Mouse (Mus musculus) granulocyte monocyte progenitor cell, adult 5-6 weeks (primary cell): ENCODE results near the gene Gm28635. TPM values are rescaled to one million over a fixed set of nuclear protein-coding genes. Genes with fewer than 3 reads are reported as not detected.

ENCODE experiments used
- ATAC-seq: replicated peaks from 2 replicates; pipeline ENCODE4 v1.8.0; 2016; ENCODE audit warnings: mild to moderate bottlenecking, moderate TSS enrichment, inconsistent platforms; ENCODE audit not compliant: poor library complexity, severe bottlenecking
- total RNA-seq, 2 experiments: library from RNA; stranded (forward) in 1 of 2; stranded (reverse) in 1 of 2; fragments of 200-712, 200-1000 nt in 1 of 2; fragments of >200 nt in 1 of 2; fragmentation: Nextera tagmentation in 1 of 2; gene quantifications; 2 replicates each; pipeline ENCODE4 v1.2.3; 2014 to 2017

Gene Gm28635
- total RNA-seq, 2 experiments from 2014 or later, result not detected

DNA sequence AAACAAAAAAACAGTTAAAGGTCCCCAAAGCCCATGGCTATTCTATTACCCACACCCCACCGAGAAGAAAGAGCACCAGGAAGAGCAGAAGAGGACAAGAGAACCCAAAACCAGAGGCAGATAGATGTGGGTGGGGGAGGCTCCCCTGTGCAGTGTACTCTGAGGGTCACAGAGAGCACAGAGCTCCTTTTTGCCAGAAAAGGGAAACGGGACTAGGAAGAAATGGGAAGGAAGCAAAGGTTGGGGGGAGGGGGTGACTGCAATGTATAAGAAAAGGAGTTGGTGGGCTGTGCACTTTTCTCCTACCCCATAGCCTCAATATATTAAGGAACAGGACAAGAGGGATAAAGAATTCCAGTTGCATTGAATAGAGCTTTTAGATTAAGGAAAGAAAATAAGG, 76.9 kb downstream of the Gm28635 start:
- peak; percentile 76 for ATAC-seq

GRCm38 (mm10) chr2:84599270-84599888, 78.5 kb downstream of the Gm28635 start:
- no peak for ATAC-seq

DNA sequence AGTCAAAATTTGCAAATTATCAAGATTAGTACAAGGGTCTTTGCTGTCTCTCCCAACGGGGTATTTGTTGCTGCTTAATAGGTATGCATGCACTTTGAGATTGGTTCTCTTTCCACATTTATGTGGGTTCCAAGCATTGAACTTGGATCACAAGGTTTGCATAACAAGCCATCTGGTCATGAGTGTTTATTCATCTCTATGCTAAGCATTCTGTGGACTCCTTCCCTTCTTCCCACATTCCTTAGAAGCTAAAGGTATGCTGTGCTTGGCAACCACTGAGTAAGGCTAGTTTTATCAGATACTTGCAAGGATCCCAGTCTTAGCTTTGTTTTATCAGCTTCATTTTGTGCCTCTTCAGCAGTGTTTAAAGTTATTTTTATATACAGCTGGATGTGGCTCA, 80.7 kb downstream of the Gm28635 start:
- no peak for ATAC-seq

DNA sequence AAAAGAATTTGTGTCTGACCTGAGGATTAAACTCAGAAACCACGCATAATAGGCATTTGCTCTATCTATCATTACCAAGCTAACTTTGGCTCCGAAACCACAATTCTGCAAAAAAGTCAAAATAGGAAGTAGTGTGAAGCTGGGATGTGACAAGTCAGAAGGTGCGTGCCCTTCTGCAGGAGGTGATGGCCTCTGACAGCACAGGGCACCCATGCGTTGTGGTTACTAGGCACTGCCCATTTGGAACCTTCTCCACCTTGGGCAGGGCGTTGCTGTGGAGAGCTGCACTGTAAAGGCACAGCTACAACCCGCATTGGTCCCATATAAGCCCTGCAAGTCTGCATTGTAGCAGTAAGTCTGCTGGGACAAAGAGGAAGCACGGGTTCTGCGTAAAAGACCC, 85.0 kb downstream of the Gm28635 start:
- ATAC-seq, result peak; percentile 89

GRCm38 (mm10) chr2:84585700-84586099, 92.1 kb downstream of the Gm28635 start:
- no peak for ATAC-seq

GRCm38 (mm10) chr2:84582286-84582685, 95.6 kb downstream of the Gm28635 start:
- no peak for ATAC-seq

GRCm38 (mm10) chr2:84581208-84581607, 96.6 kb downstream of the Gm28635 start:
- ATAC-seq, result peak; percentile 40

GRCm38 (mm10) chr2:84579311-84579710, 98.5 kb downstream of the Gm28635 start:
- no peak for ATAC-seq

DNA sequence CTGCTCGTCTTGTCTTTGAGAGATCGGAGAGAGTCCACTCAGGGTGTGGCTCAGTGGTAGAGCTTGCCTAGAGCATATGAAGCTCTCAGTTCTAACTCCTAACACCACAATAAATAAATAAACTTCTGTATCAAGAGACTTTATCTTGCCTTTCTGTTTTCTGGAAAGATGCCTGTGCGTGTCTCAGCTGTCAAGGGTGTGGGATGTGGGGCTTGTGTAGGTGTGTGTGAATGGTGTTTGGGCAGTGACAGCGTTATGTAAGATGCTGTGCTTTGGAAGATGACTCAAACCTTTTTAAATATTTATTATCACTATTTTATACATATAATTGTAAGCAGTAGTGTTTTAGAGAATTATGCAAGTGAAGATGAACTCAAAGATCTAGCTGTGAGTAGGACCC, 103.7 kb downstream of the Gm28635 start:
- ATAC-seq, result no peak

DNA sequence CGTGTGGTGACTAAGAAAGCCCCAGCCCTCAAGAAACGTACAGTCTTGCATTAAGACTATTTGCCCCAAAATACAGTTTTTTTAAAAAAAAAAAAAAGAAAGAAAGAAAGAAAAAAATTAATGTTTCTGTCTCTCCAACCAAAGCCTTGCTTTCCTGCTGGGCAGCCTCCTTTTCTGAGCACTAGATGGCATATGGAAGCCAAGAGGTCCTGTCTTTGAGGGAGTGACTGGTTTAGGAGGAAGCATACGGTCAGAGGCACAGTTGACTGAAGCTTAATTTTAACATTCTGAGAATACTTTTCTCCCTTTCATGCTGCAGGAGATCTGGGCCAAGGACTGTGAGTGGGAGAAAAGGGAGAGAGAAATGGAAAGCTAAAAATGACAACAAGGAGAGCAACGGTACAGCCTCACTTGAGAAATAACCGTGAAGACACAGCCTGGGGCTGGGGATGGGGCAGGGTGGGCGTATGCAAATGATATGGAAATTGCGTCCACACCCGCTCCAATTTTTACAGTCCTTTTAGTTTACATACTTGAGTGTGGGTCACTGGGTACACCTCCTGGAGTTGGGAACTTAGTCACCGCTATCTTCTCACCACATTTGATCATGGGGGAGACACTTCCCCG, 120.8 kb downstream of the Gm28635 start:
- peak; percentile 62 for ATAC-seq

Other genes starting within 250 kb of the Gm28635 start
- gene Tfpi, start 201.3 kb downstream of the Gm28635 start, total RNA-seq (2014; fragmentation: Nextera tagmentation), result 28.4 and 69.7 TPM in 2 replicates
- 74.5 and 81.7 TPM in 2 replicates for gene Tfpi, start 201.3 kb downstream of the Gm28635 start, total RNA-seq (2017)
- 30.6 and 34.8 TPM in 2 replicates for gene Ctnnd1, start 27.3 kb downstream of the Gm28635 start, total RNA-seq (2014; fragmentation: Nextera tagmentation)
- 27.4 and 44.7 TPM in 2 replicates for gene Ctnnd1, start 27.3 kb downstream of the Gm28635 start, total RNA-seq (2017)
- gene Btbd18, start 19.0 kb downstream of the Gm28635 start, total RNA-seq (2014; fragmentation: Nextera tagmentation), result not detected in 2 replicates
- gene Btbd18, start 19.0 kb downstream of the Gm28635 start, total RNA-seq (2017), result not detected in 2 replicates
- 189 and 209 TPM in 2 replicates for gene Selenoh, start 7.3 kb downstream of the Gm28635 start, total RNA-seq (2014; fragmentation: Nextera tagmentation)
- 156 and 175 TPM in 2 replicates for gene Selenoh, start 7.3 kb downstream of the Gm28635 start, total RNA-seq (2017)
- gene Med19, start 361 bp upstream of the Gm28635 start, total RNA-seq (2014; fragmentation: Nextera tagmentation), result 16.7 and 24.4 TPM in 2 replicates
- 25.5 and 28.5 TPM in 2 replicates for gene Med19, start 361 bp upstream of the Gm28635 start, total RNA-seq (2017)
- gene Tmx2, start 1.1 kb upstream of the Gm28635 start, total RNA-seq (2014; fragmentation: Nextera tagmentation), result 36.2 and 48.2 TPM in 2 replicates
- gene Tmx2, start 1.1 kb upstream of the Gm28635 start, total RNA-seq (2017), result 52.6 and 55.0 TPM in 2 replicates
- 38.4 and 46.6 TPM in 2 replicates for gene Zdhhc5, start 37.1 kb upstream of the Gm28635 start, total RNA-seq (2014; fragmentation: Nextera tagmentation)
- 33.4 and 35.2 TPM in 2 replicates for gene Zdhhc5, start 37.1 kb upstream of the Gm28635 start, total RNA-seq (2017)
- gene Clp1, start 49.3 kb upstream of the Gm28635 start, total RNA-seq (2014; fragmentation: Nextera tagmentation), result 30.3 and 34.9 TPM in 2 replicates
- 31.3 and 40.1 TPM in 2 replicates for gene Clp1, start 49.3 kb upstream of the Gm28635 start, total RNA-seq (2017)
- gene Ypel4, start 56.0 kb upstream of the Gm28635 start, total RNA-seq (2014; fragmentation: Nextera tagmentation), result not detected in 2 replicates
- gene Ypel4, start 56.0 kb upstream of the Gm28635 start, total RNA-seq (2017), result not detected in 2 replicates
- not detected in 2 replicates for gene Gm19426, start 65.6 kb upstream of the Gm28635 start, total RNA-seq (2014; fragmentation: Nextera tagmentation)
- not detected in 2 replicates for gene Gm19426, start 65.6 kb upstream of the Gm28635 start, total RNA-seq (2017)
- gene Serping1, start 97.4 kb upstream of the Gm28635 start, total RNA-seq (2014; fragmentation: Nextera tagmentation), result not detected in 2 replicates
- gene Serping1, start 97.4 kb upstream of the Gm28635 start, total RNA-seq (2017), result not detected in 2 replicates
- gene Ube2l6, start 120.8 kb upstream of the Gm28635 start, total RNA-seq (2014; fragmentation: Nextera tagmentation), result 5.6 and 6.3 TPM in 2 replicates
- 4.0 and 7.1 TPM in 2 replicates for gene Ube2l6, start 120.8 kb upstream of the Gm28635 start, total RNA-seq (2017)
- gene Smtnl1, start 144.6 kb upstream of the Gm28635 start, total RNA-seq (2014; fragmentation: Nextera tagmentation), result not detected in 2 replicates
- not detected in 2 replicates for gene Smtnl1, start 144.6 kb upstream of the Gm28635 start, total RNA-seq (2017)
- gene Timm10, start 149.0 kb upstream of the Gm28635 start, total RNA-seq (2014; fragmentation: Nextera tagmentation), result 52.3 and 76.6 TPM in 2 replicates
- 32.2 and 34.6 TPM in 2 replicates for gene Timm10, start 149.0 kb upstream of the Gm28635 start, total RNA-seq (2017)
- gene Slc43a1, start 160.8 kb upstream of the Gm28635 start, total RNA-seq (2014; fragmentation: Nextera tagmentation), result 14.6 and 23.4 TPM in 2 replicates
- gene Slc43a1, start 160.8 kb upstream of the Gm28635 start, total RNA-seq (2017), result 11.5 and 11.8 TPM in 2 replicates
- not detected in 2 replicates for gene Rtn4rl2, start 208.7 kb upstream of the Gm28635 start, total RNA-seq (2014; fragmentation: Nextera tagmentation)
- gene Rtn4rl2, start 208.7 kb upstream of the Gm28635 start, total RNA-seq (2017), result not detected in 2 replicates